ENCODE assay signal across 17 mouse cellular contexts in the genomic region with DNA sequence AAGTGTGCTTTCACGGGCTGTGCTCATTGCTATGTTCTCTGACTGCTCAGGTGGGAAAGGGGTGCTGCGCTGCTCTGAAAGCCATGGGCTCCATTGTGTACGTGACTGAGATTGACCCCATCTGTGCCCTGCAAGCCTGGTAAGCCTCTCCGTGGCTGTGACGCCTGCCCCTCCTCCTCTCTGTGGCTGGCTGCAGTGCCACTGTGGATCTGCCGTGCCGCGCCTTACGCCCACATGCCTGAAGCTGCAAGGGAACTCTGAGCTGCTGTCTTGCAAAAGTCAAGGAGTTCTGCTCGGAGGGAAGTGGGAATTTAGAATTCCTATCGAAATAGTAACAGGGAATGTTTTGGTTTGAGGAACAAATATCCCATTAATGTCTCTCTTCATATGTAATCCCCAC. TPM values are rescaled to one million over a fixed set of nuclear protein-coding genes. Genes with fewer than 3 reads are reported as not detected.
DNase-seq lines count a peak whose midpoint lies in the region; TF ChIP-seq lines count a peak whose summit lies in the region.
"Had no signal": no experiment of that assay in that cellular context is flagged by ENCODE, and none has a peak within 500 bp of the region (broad histone marks: within the 10 kb centered on the region; RNA-seq: fewer than 3 reads in every experiment).

No protein-coding gene starts in this region.

- no peaks in the 10 kb centered on the region for H3K27me3 ChIP-seq in embryonic facial prominence, embryonic 10.5 days (replicated peaks; ENCODE audit: low read depth, poor library complexity, severe bottlenecking)
- H3K27me3 ChIP-seq: hindbrain, embryonic 15.5 days; kidney, embryonic 15.5 days; limb, embryonic 15.5 days; midbrain, embryonic 12.5 days; neural tube, embryonic 13.5 days had no signal

- H3K4me1 ChIP-seq in embryonic facial prominence, embryonic 10.5 days, result no peaks in the 10 kb centered on the region; the same call in 1 of the 2 replicates
- H3K4me1 ChIP-seq in olfactory bulb, adult 2 months (ENCODE audit: control insufficient read depth, insufficient read depth, low read length), result peaks cover 4% of the 10 kb centered on the region
- H3K4me1 ChIP-seq: hindbrain, embryonic 15.5 days; limb, embryonic 15.5 days; midbrain, embryonic 12.5 days; neural tube, embryonic 13.5 days had no signal

- DNase-seq in layer of hippocampus, adult 18-20 months (ENCODE audit: low spot score in 2 of 2), result peak; percentile 50 to 72
- DNase-seq in layer of hippocampus, postnatal 14 days (ENCODE audit: low spot score in 2 of 2), result no peak
- DNase-seq in embryonic facial prominence, embryonic 10.5 days (ENCODE audit: low spot score), result peak; percentile 11
- DNase-seq in layer of hippocampus, adult 9-11 months, result peak; percentile 61
- DNase-seq in cerebellum, postnatal 36 days, result no peak
- no peak for DNase-seq in c-Kit-positive CD71-positive TER-119-positive erythroid progenitor cells, embryonic 14.5 days (ENCODE audit: low spot score)
- no peak for DNase-seq in adrenal gland, adult 8-10 months
- DNase-seq: cerebellum, adult 9-11 months; gastrocnemius, postnatal 14 days; retina, postnatal 1 day; thymus, postnatal 4 days had no signal

- no peak for TF ChIP-seq CTCF in olfactory bulb, adult 2 months (IDR thresholded peaks at IDR 0.05; ENCODE audit: insufficient read depth, low read depth, low read length)

- no peak overlapping the region for H3K27ac ChIP-seq in embryonic facial prominence, embryonic 10.5 days (replicated peaks)
- peak overlapping the region; percentile 53 for H3K27ac ChIP-seq in olfactory bulb, adult 2 months (ENCODE audit: insufficient read depth, low read depth, low read length)
- H3K27ac ChIP-seq: hindbrain, embryonic 15.5 days; kidney, embryonic 15.5 days; limb, embryonic 15.5 days; midbrain, embryonic 12.5 days; neural tube, embryonic 13.5 days had no signal

- TF ChIP-seq POLR2A in olfactory bulb, adult 2 months (IDR thresholded peaks at IDR 0.05; ENCODE audit: insufficient read depth, low read depth, low read length), result no peak

- H3K36me3 ChIP-seq in embryonic facial prominence, embryonic 10.5 days (replicated peaks), result peaks cover 16% of the 10 kb centered on the region

- H3K9me3 ChIP-seq in embryonic facial prominence, embryonic 10.5 days, result no peaks in the 10 kb centered on the region
- H3K9me3 ChIP-seq: hindbrain, embryonic 15.5 days; kidney, embryonic 15.5 days; limb, embryonic 15.5 days; midbrain, embryonic 12.5 days; neural tube, embryonic 13.5 days had no signal

- no peak overlapping the region for H3K4me3 ChIP-seq in embryonic facial prominence, embryonic 10.5 days
- no peak overlapping the region for H3K4me3 ChIP-seq in olfactory bulb, adult 2 months (ENCODE audit: insufficient read depth, low read depth, low read length)
- H3K4me3 ChIP-seq: hindbrain, embryonic 15.5 days; kidney, embryonic 15.5 days; limb, embryonic 15.5 days; midbrain, embryonic 12.5 days; neural tube, embryonic 13.5 days had no signal

- WGBS in embryonic facial prominence, embryonic 10.5 days, result 77% methylated on average over 11 of the region's 11 CpGs
- 32% methylated on average over 11 of the region's 11 CpGs for WGBS in olfactory bulb, adult 2 months

RNA-seq across cellular contexts. Expression of a gene that starts 25.7 kb away (rescaled TPM):
- total RNA-seq in layer of hippocampus, adult 18-20 months (2021), result 10 to 100 TPM; 22.5 to 28.8 TPM
- total RNA-seq in layer of hippocampus, postnatal 14 days (2021), result 10 to 100 TPM; 22.3 to 27.2 TPM
- polyA plus RNA-seq in embryonic facial prominence, embryonic 10.5 days (2016; fragmentation: Nextera tagmentation; extraction: Ambion mirVana), result 0.65 and 0.82 TPM in 2 replicates
- polyA plus RNA-seq in olfactory bulb, adult 2 months (2012; ENCODE audit: insufficient read depth, insufficient read length, low replicate concordance, missing spikeins), result not detected in 2 replicates
- 1 to 10 TPM; 1.2 to 2.0 (median 1.7) TPM for total RNA-seq in adrenal gland, adult 8-10 months (2022)

Comparison
In these comparisons a context has a peak if more than half of its experiments do, and no peak if none do; other contexts are left out.
1. DNase-seq: peak in layer of hippocampus, adult 18-20 months (2 of 2), embryonic facial prominence, embryonic 10.5 days (single experiment) and layer of hippocampus, adult 9-11 months (single experiment); none in layer of hippocampus, postnatal 14 days (0 of 2), cerebellum, postnatal 36 days (0 of 2), c-Kit-positive CD71-positive TER-119-positive erythroid progenitor cells, embryonic 14.5 days (single experiment) and adrenal gland, adult 8-10 months (single experiment).
2. RNA of a gene that starts 25.7 kb away (total RNA-seq): 22.5 to 28.8 TPM in layer of hippocampus, adult 18-20 months and 22.3 to 27.2 TPM in layer of hippocampus, postnatal 14 days; 1.2 to 2.0 TPM in adrenal gland, adult 8-10 months; every median in the first group is over 4 times any median in the second.